Mouse (Mus musculus): ENCODE data around the gene Stard7. TPM values are rescaled to one million over a fixed set of nuclear protein-coding genes. Genes with fewer than 3 reads are reported as not detected.
"Not testable (repeated sequence)": the region's sequence is repeated elsewhere in the genome, so short reads cannot be mapped to it uniquely, and the experiment has no call there.

The Stard7 gene
- polyA plus RNA-seq, 1 experiment from 2014 or later, result 135 TPM

DNA sequence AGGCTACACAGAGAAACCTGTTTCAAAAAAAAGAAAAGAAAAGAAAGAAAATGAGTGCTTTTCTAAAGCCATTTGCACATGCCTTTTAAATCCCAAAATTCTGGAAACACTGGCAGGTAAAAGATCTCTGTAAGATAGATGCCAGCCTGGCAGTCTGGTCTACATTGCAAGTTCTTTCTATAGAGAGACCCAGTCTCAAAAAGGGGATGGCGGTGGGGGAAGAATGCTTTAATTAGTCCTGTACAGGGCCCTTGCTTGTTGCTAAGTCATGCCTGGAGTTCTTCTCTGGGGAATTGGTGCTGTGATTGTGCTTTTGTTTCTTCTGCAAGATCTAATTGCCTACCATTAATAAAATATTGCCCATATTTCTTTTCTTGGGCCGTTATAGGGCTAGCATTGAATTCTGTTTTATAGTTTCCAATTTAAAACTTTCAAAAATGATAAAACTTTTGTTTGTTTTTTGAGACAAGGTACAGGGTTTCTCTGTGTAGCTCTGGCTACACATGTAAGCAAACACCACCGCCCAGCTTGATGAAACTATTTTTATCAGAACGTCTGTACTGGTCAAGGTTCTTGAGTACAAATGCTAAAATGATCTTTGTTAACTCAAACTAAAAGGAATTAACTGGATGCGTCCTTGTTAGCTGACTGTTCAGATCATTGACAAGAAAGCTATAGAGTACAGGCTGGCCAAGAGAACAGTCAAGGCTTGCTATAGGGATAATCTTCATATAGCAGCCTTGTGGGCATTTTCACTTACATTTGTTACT, 5.7 kb downstream of the Stard7 start:
- Histone ChIP-seq H3K4me3 (no peak overlapping the region), H3K9ac (no peak overlapping the region), H3K4me1 (replicated peaks) (peaks cover 31% of the 10 kb centered on the region), H3K9me3 (replicated peaks) (no peaks in the 10 kb centered on the region), H3K4me2 (no peak overlapping the region), H3K36me3 (peaks cover 3% of the 10 kb centered on the region; the same call in 1 of the 2 replicates), H3K27me3 (replicated peaks) (no peaks in the 10 kb centered on the region), H3K27ac (ENCODE audit: poor library complexity, severe bottlenecking) (no peak overlapping the region)
- ATAC-seq (ENCODE audit: insufficient number of reproducible peaks, low FRiP score), result no peak
- WGBS, result 69% methylated on average over 5 of the region's 5 CpGs

DNA sequence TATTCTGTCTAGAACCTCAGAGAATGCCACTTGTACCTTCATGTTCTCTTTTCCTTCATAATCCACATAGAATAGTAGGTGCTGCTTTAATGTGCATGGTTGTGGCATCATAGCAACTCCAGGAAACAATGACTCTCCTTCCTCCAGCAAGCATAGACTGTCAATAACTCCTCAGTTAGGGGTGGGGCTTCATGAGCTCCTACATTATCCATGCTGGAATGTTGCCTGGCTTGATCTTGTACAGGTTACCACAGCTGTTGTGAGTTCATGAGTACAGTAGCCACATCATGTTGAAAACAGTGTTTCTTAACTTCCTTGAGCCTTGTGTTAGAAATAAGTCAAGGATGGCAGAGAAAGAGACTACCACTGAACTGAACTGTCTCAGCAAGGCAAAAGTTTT, 8.1 kb downstream of the Stard7 start:
- no peak overlapping the region for H3K9ac ChIP-seq
- peaks cover 26% of the 10 kb centered on the region for H3K4me1 ChIP-seq (replicated peaks)
- no peaks in the 10 kb centered on the region for H3K9me3 ChIP-seq (replicated peaks)
- H3K4me3 ChIP-seq, result no peak overlapping the region
- no peak for ATAC-seq (ENCODE audit: insufficient number of reproducible peaks, low FRiP score)
- H3K27me3 ChIP-seq (replicated peaks), result no peaks in the 10 kb centered on the region
- peaks cover 3% of the 10 kb centered on the region; the same call in 1 of the 2 replicates for H3K36me3 ChIP-seq
- H3K4me2 ChIP-seq, result no peak overlapping the region
- H3K27ac ChIP-seq (ENCODE audit: poor library complexity, severe bottlenecking), result no peak overlapping the region

DNA sequence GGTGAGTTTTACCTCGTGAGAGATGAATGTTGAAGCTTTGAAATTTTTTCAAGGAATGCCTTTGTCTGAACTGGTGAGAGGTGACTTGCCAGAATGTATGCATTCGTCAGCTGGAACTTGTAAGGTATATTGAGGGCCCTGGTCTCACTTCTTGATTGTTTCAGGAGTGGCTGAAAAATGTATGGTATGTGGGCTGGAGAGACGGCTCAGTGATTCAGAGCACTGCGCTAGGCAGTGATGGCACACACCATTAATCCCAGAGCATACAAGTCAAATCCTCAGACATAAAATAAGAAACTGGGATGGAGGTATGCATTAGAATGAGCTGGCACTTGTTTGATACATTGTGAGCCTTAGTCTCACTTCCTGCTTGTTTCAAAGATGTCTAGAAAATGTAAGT, 22.2 kb downstream of the Stard7 start:
- Histone ChIP-seq H3K4me1 (replicated peaks) (no peaks in the 10 kb centered on the region), H3K9me3 (replicated peaks) (no peaks in the 10 kb centered on the region), H3K36me3 (peaks cover 65% of the 10 kb centered on the region), H3K9ac (no peak overlapping the region), H3K4me3 (no peak overlapping the region), H3K4me2 (no peak overlapping the region), H3K27me3 (replicated peaks) (no peaks in the 10 kb centered on the region), H3K27ac (ENCODE audit: poor library complexity, severe bottlenecking) (no peak overlapping the region)
- 65% methylated on average over 4 of the region's 4 CpGs for WGBS
- ATAC-seq (ENCODE audit: insufficient number of reproducible peaks, low FRiP score), result no peak

DNA sequence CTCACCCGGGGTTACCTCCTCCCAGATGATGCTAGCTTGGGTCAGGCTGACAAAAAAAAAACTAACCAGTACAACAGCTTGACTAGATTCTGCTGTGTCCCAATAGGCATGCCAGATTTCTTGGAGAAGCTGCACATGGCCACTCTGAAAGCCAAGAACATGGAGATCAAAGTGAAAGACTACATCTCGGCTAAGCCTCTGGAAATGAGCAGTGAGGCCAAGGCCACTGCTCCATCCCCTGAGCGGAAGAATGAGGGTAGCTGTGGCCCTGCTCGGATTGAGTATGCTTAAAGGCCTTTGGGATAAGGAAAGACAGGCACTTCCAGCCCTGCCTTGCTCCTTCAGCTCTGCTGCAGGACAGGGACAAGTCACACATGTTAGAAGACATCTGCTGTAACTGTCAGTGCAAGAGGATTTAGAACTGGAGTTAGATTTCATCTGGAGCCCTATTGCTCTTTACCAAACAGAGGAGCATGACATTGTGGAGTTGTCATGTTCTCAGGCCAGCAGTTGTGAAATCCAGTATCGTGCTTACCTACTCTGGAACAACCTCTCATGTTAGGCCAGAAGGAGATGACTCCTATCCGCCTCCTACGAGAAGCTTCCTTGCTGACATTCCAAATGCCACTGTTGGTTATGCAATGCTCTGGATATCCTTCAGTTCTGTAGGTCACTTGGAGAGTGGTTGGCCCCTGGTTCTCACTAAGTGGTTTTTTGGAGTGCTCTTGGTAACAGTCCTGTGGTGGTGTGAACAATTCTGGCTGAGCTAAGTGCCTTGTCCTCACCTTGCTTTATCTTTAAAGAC, 27.2 kb downstream of the Stard7 start:
- Histone ChIP-seq H3K4me2 (no peak overlapping the region), H3K4me3 (no peak overlapping the region), H3K36me3 (peaks cover 79% of the 10 kb centered on the region), H3K4me1 (replicated peaks) (no peaks in the 10 kb centered on the region), H3K27me3 (replicated peaks) (no peaks in the 10 kb centered on the region), H3K27ac (ENCODE audit: poor library complexity, severe bottlenecking) (no peak overlapping the region), H3K9ac (no peak overlapping the region), H3K9me3 (replicated peaks) (no peaks in the 10 kb centered on the region)
- 89% methylated on average over 7 of the region's 7 CpGs for WGBS
- ATAC-seq (ENCODE audit: insufficient number of reproducible peaks, low FRiP score), result no peak

GRCm38 (mm10) chr2:127298056-127298455, 28.0 kb downstream of the Stard7 start:
- Histone ChIP-seq H3K4me1 (replicated peaks) (no peaks in the 10 kb centered on the region), H3K9ac (no peak overlapping the region), H3K27ac (ENCODE audit: poor library complexity, severe bottlenecking) (no peak overlapping the region), H3K27me3 (replicated peaks) (no peaks in the 10 kb centered on the region), H3K9me3 (replicated peaks) (no peaks in the 10 kb centered on the region), H3K36me3 (peaks cover 72% of the 10 kb centered on the region), H3K4me2 (no peak overlapping the region), H3K4me3 (no peak overlapping the region)
- WGBS, result 95% methylated on average over 1 of the region's 1 CpGs
- no peak for ATAC-seq (ENCODE audit: insufficient number of reproducible peaks, low FRiP score)

- 81% methylated on average over 3 of the region's 3 CpGs for WGBS
- Histone ChIP-seq H3K36me3 (peaks cover 55% of the 10 kb centered on the region), H3K9me3 (replicated peaks) (no peaks in the 10 kb centered on the region), H3K27ac (ENCODE audit: poor library complexity, severe bottlenecking) (no peak overlapping the region), H3K4me3 (no peak overlapping the region), H3K9ac (no peak overlapping the region), H3K27me3 (replicated peaks) (no peaks in the 10 kb centered on the region), H3K4me1 (replicated peaks) (no peaks in the 10 kb centered on the region), H3K4me2 (no peak overlapping the region)
- no peak for ATAC-seq (ENCODE audit: insufficient number of reproducible peaks, low FRiP score)
These were observed 30.7 kb downstream of the Stard7 start for GRCm38 (mm10) chr2:127300701-127301100.

DNA sequence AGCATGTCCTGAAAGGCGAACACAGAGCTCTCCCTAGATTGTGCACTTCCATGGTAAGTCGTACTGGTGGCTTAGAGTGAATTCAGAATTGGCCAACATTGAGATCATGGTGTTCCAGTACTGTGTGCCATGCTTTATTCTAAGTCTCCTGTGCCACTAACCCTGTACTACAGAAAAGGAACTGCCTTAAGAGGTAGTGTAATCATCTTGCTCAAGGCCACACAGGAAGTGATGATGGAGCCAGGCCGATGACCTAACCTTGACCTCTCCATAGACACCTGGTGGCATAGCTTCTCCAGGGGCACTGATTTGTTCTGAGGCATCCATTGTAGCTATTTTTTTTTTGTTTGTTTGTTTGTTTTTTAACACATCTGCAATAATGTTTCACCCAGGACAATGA, 31.9 kb downstream of the Stard7 start:
- Histone ChIP-seq H3K4me3 (no peak overlapping the region), H3K36me3 (peaks cover 44% of the 10 kb centered on the region), H3K4me2 (no peak overlapping the region), H3K9me3 (replicated peaks) (no peaks in the 10 kb centered on the region), H3K9ac (no peak overlapping the region), H3K27me3 (replicated peaks) (no peaks in the 10 kb centered on the region), H3K27ac (ENCODE audit: poor library complexity, severe bottlenecking) (no peak overlapping the region), H3K4me1 (replicated peaks) (no peaks in the 10 kb centered on the region)
- ATAC-seq (ENCODE audit: insufficient number of reproducible peaks, low FRiP score), result no peak
- 90% methylated on average over 3 of the region's 3 CpGs for WGBS

DNA sequence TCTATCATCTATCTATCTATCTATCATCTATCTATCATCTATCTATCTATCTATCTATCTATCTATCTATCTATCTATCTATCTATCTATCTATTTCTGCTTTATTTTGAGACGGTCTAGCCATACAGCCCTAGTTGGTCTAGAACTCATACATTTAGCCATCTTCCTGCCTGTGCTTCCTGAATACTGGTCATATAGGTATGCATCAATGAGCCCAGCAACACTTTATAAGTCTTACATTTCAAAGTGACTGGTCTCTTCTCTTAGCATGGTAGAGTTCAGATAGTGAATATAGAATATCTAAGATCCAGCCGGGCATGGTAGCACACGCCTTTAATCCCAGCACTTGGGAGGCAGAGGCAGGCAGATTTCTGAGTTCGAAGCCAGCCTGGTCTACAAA, 34.2 kb downstream of the Stard7 start:
- not testable (repeated sequence) for H3K9me3 ChIP-seq (replicated peaks); H3K27ac ChIP-seq (ENCODE audit: poor library complexity, severe bottlenecking); H3K9ac ChIP-seq; H3K4me3 ChIP-seq; ATAC-seq (ENCODE audit: insufficient number of reproducible peaks, low FRiP score); H3K4me1 ChIP-seq (replicated peaks); H3K27me3 ChIP-seq (replicated peaks); H3K4me2 ChIP-seq
- WGBS, result 82% methylated on average over 4 of the region's 4 CpGs
- peaks cover 21% of the 10 kb centered on the region for H3K36me3 ChIP-seq

DNA sequence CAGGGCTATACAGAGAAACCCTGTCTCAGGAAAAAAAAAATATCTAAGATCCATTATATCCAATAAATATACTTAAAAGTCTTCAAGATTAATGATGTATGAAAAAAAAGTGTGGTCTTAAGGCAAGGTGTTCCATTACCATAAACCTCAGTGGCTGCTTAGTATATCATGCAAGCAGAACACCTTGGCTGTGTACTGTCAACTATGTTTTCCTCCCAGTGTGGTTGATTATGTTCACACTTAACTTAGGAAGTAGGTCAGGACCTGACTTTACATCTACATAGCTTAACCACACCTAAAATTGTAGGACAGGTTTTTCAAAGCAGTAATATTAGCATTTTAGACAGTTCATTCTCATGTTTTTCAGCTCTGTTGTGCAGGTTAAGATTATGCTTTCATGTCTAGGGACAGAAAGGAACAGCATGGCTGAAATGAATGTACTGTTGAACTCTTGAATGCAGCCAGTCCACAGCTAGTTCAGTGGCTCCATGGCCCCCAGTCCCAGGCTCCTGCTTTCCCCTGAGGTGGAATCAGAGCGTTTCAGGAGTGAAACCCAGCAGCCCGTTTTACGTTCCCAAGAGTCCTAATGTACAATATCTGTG, 34.7 kb downstream of the Stard7 start:
- no peak overlapping the region for H3K4me2 ChIP-seq
- no peak overlapping the region for H3K4me3 ChIP-seq
- H3K4me1 ChIP-seq (replicated peaks), result no peaks in the 10 kb centered on the region
- WGBS, result 76% methylated on average over 3 of the region's 3 CpGs
- H3K9me3 ChIP-seq (replicated peaks), result no peaks in the 10 kb centered on the region
- H3K9ac ChIP-seq, result no peak overlapping the region
- no peak for ATAC-seq (ENCODE audit: insufficient number of reproducible peaks, low FRiP score)
- H3K27me3 ChIP-seq (replicated peaks), result no peaks in the 10 kb centered on the region
- H3K36me3 ChIP-seq, result peaks cover 16% of the 10 kb centered on the region
- no peak overlapping the region for H3K27ac ChIP-seq (ENCODE audit: poor library complexity, severe bottlenecking)

- Histone ChIP-seq H3K9me3 (replicated peaks) (no peaks in the 10 kb centered on the region), H3K27me3 (replicated peaks) (no peaks in the 10 kb centered on the region), H3K4me3 (no peak overlapping the region), H3K4me2 (no peak overlapping the region), H3K9ac (no peak overlapping the region), H3K36me3 (peaks cover 2% of the 10 kb centered on the region), H3K27ac (ENCODE audit: poor library complexity, severe bottlenecking) (no peak overlapping the region), H3K4me1 (replicated peaks) (no peaks in the 10 kb centered on the region)
- ATAC-seq (ENCODE audit: insufficient number of reproducible peaks, low FRiP score), result no peak
These were observed 36.1 kb downstream of the Stard7 start for GRCm38 (mm10) chr2:127306123-127306522.

- no peak overlapping the region for H3K27ac ChIP-seq (ENCODE audit: poor library complexity, severe bottlenecking)
- no peak overlapping the region for H3K4me2 ChIP-seq
- WGBS, result 48% methylated on average over 3 of the region's 3 CpGs
- ATAC-seq (ENCODE audit: insufficient number of reproducible peaks, low FRiP score), result no peak
- H3K4me3 ChIP-seq, result no peak overlapping the region
- H3K27me3 ChIP-seq (replicated peaks), result no peaks in the 10 kb centered on the region
- H3K4me1 ChIP-seq (replicated peaks), result no peaks in the 10 kb centered on the region
- H3K36me3 ChIP-seq, result no peaks in the 10 kb centered on the region; the same call in 1 of the 2 replicates
- H3K9ac ChIP-seq, result no peak overlapping the region
- H3K9me3 ChIP-seq (replicated peaks), result peaks cover 4% of the 10 kb centered on the region; the same call in 1 of the 2 replicates
These were observed 37.2 kb downstream of the Stard7 start for GRCm38 (mm10) chr2:127307179-127307578.

All from heart, embryonic 12.5 days (tissue).